Mouse (Mus musculus) brain, adult 10 weeks (tissue): ENCODE measurements around the gene Itga2b. TPM values are rescaled to one million over a fixed set of nuclear protein-coding genes. Genes with fewer than 3 reads are reported as not detected.

Experiments used
- polyA plus RNA-seq: library from polyadenylated mRNA; stranded (reverse); fragments of 350-450 nt; fragmentation: Illumina TruSeq; extraction: RNeasy Lipid Tissue Mini Kit (QIAGEN cat#74804); gene quantifications from one replicate; pipeline ENCODE4 v1.2.3, GENCODE M21; 2015; ENCODE audit warnings: low read depth, low replicate concordance

Itga2b gene
- polyA plus RNA-seq: 4.9 TPM

GRCm38 (mm10) chr11:102469648-102470357 lies at the start of gene Itga2b:
Gene Itga2b (minus strand): TSS chr11:102470122.

DNA sequence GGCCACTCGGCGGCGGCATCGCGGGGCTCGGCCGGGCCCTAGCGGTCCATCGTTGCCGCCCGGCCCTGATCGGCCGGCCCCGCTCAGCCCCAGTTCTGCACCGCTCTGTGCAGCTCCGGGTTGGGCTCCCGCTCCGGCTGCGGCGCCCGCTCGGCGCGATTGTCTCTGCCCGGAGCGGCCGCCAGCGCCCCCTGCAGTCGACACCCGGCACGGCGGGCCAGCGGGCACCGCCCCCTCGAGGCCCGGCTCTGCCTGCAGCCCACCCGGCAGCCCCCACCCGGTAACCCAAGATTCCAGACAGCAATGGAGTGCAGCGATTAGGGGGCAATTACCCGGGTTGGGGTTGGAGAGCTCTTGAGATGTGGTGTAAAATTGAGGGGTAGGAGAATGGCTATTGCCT lies 22.4 kb downstream of the Itga2b start, which contains the start of gene Fam171a2:
TSS of gene Fam171a2 (minus strand) at position 186 of the 400 bp plus-strand sequence.

DNA sequence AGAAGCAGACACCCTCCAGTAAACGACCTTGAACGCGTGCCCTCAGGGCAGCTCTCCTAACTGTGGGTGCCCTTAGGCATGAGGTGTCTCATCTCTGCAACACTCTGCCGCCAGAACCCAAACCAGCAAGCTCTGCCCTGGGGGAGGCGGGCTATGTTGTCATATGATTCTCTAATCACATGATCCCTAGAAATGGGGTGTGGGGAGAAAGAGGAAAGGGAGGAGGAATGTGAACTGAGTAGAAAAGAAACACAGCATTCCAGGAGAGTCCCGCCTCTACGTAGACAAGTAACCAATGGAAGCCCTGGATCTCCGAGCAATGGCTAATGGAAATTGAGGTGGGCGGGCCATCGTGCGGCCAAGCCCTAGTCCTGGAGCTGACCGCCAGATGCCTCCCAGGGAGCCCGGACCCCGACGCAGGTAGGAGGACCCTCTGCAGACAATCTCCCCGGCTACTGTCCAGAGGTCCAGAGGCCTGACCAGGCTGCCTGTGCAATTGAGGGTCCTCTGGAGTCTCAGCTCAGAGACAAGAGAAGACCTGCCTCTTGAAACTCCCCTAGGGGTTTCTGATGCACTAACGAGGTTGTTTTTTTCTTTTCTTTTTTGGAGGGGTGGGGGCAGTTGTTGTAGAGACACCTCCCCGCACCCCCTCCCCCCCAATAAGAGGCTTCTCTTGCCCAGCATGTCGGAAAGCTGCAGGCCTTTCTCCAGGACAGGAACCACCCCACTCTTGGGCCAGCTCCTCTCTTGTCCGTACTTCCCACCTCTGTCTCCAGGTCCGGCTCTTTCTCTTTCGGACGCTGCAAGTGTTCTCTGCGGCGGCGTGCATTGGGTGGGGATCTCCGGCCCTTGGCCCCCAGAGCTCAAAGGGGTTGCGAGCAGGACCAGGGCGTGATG lies 39.6 kb downstream of the Itga2b start, which contains the start of gene Grn:
TSS of gene Grn (plus strand) at position 195 of the 897 bp plus-strand sequence.

DNA sequence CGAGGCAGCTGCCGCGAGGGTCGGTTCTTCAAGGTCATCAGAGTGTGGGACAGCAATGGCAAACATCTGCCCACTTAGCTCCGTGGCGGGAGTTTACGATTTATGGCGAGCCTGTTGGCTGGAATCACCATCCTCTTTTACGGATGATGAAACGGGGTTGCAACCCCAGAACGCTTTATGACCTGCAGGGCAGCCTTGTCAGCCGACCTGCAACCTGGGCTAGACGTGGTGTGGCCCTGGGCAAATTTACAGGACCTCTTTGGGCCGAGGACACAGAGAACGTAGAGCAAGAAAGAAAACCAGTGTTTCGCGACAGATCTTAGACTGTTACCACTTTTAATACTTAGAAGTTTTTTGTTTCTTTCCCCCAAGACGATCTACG lies 62.1 kb downstream of the Itga2b start, which contains the start of gene Slc25a39:
TSS of gene Slc25a39 (minus strand) at position 113 of the 382 bp plus-strand sequence.

Other genes starting within 250 kb of the Itga2b start
- 122 TPM for gene Hdac5, start 240.0 kb downstream of the Itga2b start, polyA plus RNA-seq
- 2.6 TPM for gene BC030867, start 221.2 kb downstream of the Itga2b start, polyA plus RNA-seq
- gene Asb16, start 201.4 kb downstream of the Itga2b start, polyA plus RNA-seq: 3.1 TPM
- 92.1 TPM for gene Tmub2, start 185.2 kb downstream of the Itga2b start, polyA plus RNA-seq
- gene Atxn7l3, start 173.5 kb downstream of the Itga2b start, polyA plus RNA-seq: 175 TPM
- 89.6 TPM for gene Ubtf, start 150.4 kb downstream of the Itga2b start, polyA plus RNA-seq
- not detected for gene Slc4a1, start 103.9 kb downstream of the Itga2b start, polyA plus RNA-seq
- 388 TPM for gene Rundc3a, start 76.7 kb downstream of the Itga2b start, polyA plus RNA-seq
- 84.6 TPM for gene Slc25a39, start 62.2 kb downstream of the Itga2b start, polyA plus RNA-seq
- gene Grn, start 39.8 kb downstream of the Itga2b start, polyA plus RNA-seq: 50.6 TPM
- 45.0 TPM for gene Fam171a2, start 22.4 kb downstream of the Itga2b start, polyA plus RNA-seq
- gene Gpatch8, start 86.3 kb upstream of the Itga2b start, polyA plus RNA-seq: 35.6 TPM
- gene Gm11627, start 109.3 kb upstream of the Itga2b start, polyA plus RNA-seq: 8.0 TPM
- gene Fzd2, start 134.3 kb upstream of the Itga2b start, polyA plus RNA-seq: 5.4 TPM
- not detected for gene Meioc, start 193.6 kb upstream of the Itga2b start, polyA plus RNA-seq
- gene Ccdc43, start 227.7 kb upstream of the Itga2b start, polyA plus RNA-seq: 28.9 TPM